Mouse (Mus musculus): ENCODE results near the gene Pabpn1. TPM values are rescaled to one million over a fixed set of nuclear protein-coding genes. Genes with fewer than 3 reads are reported as not detected.

Gene Pabpn1
- polyA plus RNA-seq, 1 experiment from 2014 or later = 194 TPM

DNA sequence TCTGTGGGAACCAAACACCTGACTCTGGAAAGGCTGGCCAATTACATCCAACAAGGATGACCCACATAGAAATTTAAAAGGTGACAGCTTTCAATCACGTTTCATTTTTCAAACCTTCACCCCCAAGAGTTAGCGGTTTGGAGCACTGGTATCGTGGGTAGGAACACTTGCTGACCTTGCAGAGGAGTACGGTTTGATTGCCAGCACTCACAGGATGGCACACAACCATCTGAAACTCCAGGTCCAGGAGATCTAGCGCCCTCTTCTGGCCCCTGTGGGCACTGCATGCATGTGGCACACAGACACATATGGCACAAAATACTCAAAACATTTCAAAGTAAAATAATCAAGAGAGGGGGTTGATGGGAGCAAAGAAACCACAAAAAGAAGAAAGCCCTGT, 25.4 kb upstream of the Pabpn1 start:
- in situ Hi-C loops (cut with MboI; ENCODE audit: low pct_unique_long_range_greater_than_20kb) = no loop called here
- TF ChIP-seq CTCF (IDR thresholded peaks at IDR 0.05) = peak; percentile 62
- POLR2A ChIA-PET = no interaction called here
- ATAC-seq (no peak), DNase-seq (ENCODE audit: low read depth, low spot score) (no peak)
- CTCF ChIA-PET = interaction anchor here (1.1 to 1.3 kb wide), 2 partner anchors 13 to 148 kb away, joined by 3 read pairs; partner anchors contain the start of gene Ngdn
- no peaks in the 10 kb centered on the region for H3K27me3 ChIP-seq

DNA sequence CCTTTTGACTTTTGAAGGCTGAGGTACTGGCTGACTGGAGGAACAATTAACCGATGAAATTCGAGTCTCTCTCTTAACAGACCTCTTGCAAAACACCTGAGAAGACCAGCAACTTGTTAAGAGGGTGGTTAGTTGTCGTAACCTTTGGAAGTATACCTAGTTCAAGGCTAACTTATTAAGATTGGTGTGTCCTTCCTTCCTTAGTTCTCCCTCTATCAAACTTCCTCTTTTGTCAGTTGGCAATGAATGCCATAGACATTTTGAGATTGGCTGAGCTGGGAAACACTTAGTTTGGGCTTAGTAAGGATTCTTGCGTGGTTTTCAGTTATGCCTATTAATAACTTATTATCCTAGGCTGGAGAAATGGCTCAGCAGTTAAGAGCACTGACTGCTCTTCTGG, 24.3 kb upstream of the Pabpn1 start:
- no peak for TF ChIP-seq CTCF (IDR thresholded peaks at IDR 0.05)
- POLR2A ChIA-PET = no interaction called here
- in situ Hi-C loops (cut with MboI; ENCODE audit: low pct_unique_long_range_greater_than_20kb) = no loop called here
- DNase-seq (ENCODE audit: low read depth, low spot score) = no peak
- CTCF ChIA-PET = no interaction called here
- H3K27me3 ChIP-seq = no peaks in the 10 kb centered on the region
- no peak for ATAC-seq

DNA sequence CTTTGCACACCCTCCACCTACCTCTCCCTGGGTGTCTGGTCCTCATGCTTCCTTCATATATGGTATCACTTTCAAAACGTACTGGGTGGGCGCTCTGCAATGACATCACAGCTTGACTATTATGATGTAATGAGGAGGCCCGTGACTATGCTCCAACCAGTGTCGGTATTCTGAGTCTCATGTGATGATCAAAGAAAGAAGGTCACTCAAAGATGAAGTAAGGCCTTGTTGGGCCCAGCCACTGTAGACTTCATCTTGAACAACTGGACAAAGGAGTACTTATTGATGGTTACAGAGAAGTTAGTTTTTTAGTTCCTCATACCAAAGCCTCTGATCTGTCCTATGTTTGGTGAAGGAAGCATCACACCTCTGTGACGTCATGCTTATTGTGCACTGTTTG, 21.4 kb upstream of the Pabpn1 start, which contains the start of gene Homez:
TSS of gene Homez (minus strand) at position 101 of the 400 bp plus-strand sequence.
- no peak for TF ChIP-seq CTCF (IDR thresholded peaks at IDR 0.05)
- H3K27me3 ChIP-seq = no peaks in the 10 kb centered on the region
- ChIA-PET POLR2A (no interaction called here), CTCF (no interaction called here)
- in situ Hi-C loops (cut with MboI; ENCODE audit: low pct_unique_long_range_greater_than_20kb) = no loop called here
- ATAC-seq = no peak
- no peak for DNase-seq (ENCODE audit: low read depth, low spot score)

DNA sequence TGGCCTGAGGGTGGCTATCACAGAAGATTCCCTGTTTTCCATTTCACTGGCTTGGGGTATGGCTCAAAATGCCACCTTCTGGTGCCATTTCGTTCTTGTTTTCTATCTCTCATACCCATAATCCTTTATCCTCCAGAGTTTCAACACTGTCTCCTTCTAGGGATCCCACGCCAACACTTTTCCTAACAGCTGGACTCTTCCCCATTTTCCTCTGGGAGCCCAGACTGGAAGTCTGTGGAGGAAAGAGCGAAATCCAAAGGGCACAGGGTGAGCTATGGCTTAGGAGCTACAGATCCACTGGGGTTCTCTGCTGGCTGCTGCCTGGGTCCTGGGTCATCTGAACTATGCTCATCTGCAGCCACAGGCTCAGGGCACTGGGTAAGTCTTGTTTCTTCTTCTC, 18.1 kb upstream of the Pabpn1 start:
- in situ Hi-C loops (cut with MboI; ENCODE audit: low pct_unique_long_range_greater_than_20kb) = no loop called here
- no peaks in the 10 kb centered on the region for H3K27me3 ChIP-seq
- DNase-seq (ENCODE audit: low read depth, low spot score) = no peak
- no peak for ATAC-seq
- CTCF ChIA-PET = no interaction called here
- TF ChIP-seq CTCF (IDR thresholded peaks at IDR 0.05) = no peak
- POLR2A ChIA-PET = interaction anchor here (1.4 kb wide), 1 partner anchor 11 kb away, joined by 3 read pairs; no protein-coding TSS in a partner anchor

DNA sequence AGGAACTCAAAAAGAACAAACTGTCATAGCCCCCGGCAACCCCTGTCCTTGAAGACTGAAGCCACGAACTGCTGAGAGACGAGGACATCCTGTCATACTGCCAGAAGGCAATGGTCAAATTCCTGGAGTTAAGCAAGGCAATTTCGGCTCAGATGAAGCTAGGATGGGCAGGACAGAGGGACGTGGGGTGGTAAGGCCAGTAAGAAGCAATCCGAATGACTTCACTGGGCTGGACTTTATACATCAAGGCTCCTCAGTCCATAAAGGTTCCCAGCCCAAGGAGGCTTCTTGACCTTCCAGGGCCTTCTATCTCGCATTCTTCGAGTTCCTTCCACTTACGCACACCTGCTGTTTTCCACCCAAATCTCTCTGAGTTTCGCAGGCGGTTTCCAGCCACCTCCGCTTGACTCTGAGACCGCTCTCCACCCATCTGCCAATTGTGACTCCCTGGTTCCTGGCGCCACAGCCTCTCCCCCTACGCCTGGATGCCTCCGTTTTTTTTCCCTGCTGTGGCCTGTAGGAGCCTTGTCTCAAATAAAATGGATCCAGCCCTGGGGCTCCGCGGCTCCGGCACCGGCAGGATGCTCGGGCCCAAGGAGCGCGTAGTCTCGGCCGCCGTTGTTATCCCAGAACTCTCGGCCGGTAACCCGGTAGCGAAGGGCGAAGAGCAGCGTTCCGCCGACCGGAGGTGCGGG, 16.3 kb upstream of the Pabpn1 start:
- no peak for DNase-seq (ENCODE audit: low read depth, low spot score)
- no peaks in the 10 kb centered on the region for H3K27me3 ChIP-seq
- no peak for TF ChIP-seq CTCF (IDR thresholded peaks at IDR 0.05)
- CTCF ChIA-PET = no interaction called here
- in situ Hi-C loops (cut with MboI; ENCODE audit: low pct_unique_long_range_greater_than_20kb) = loop anchor here (25.0 kb wide), 1 partner anchor 711 kb away; the partner anchor contains the start of genes Emc9, Fitm1, Psme1 and Psme2
- POLR2A ChIA-PET = interaction anchor here (0.8 to 1.3 kb wide), 3 partner anchors 13 to 130 kb away, joined by 3 to 5 read pairs (median 4); no protein-coding TSS in a partner anchor
- peak; percentile 37 for ATAC-seq

DNA sequence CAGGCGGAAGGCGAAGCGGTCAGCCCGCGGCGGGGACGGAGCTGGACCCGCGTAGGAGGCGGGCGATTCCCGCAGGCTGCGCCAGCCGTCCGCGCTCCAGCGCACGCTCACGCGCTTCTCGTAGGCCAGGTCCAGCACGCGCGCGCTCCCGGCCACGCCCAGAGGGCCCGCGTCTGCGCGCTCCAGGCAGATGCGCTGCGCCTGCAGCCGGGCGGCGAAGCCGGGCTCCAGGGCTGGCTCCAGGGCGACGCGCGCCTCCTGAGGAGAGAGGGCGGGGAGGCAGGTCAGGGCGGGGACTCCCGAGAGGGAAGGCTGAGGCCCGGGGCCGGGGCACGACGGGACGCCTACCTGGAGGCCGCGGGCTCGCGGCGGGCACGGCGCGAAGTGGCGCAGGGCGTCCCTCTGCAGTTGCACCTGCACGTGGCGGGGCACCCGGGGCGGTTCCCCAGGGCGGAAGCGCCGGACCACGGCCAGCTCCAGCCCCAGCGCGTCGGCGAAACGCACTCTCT, 15.7 kb upstream of the Pabpn1 start:
- DNase-seq (ENCODE audit: low read depth, low spot score) (no peak), ATAC-seq (peak; percentile 89)
- in situ Hi-C loops (cut with MboI; ENCODE audit: low pct_unique_long_range_greater_than_20kb) = loop anchor here (25.0 kb wide), 1 partner anchor 711 kb away; the partner anchor contains the start of genes Emc9, Fitm1, Psme1 and Psme2
- POLR2A ChIA-PET = interaction anchor here (0.8 to 1.3 kb wide), 3 partner anchors 13 to 129 kb away, joined by 3 to 5 read pairs (median 4); no protein-coding TSS in a partner anchor
- H3K27me3 ChIP-seq = no peaks in the 10 kb centered on the region
- no peak for TF ChIP-seq CTCF (IDR thresholded peaks at IDR 0.05)
- CTCF ChIA-PET = no interaction called here

DNA sequence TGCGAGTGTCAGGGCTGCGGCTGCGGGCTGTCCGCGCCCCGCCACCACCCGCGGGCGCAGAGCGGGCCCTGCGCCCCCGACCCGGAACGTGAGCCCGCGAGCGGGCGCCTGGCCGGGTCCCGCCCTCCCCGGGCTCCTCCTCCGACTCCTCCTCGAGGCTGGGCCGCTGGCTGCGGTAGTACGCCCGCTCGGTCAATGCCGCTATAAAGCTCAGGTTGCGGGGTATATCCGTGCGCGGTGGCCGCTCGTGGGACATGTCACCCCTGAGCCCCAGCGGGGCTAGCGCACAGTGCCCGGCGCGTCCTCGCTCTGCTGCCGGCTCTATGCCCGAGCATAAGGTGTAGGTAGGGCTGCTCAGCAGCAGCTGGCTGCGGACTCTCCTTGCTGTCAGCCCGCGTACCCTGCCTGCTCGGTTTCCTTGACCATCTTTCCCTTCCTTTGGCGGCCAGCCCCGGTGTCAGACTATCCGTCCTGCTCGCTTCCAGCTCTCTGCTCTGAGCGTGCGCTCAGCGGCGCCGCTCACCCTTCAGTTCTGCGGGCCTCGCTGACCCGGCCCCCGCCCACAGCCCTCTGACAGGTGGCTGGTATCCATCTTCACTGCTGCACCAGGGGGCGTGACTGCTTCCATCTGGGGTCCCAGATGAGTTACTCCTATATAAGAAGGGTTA, 15.1 kb upstream of the Pabpn1 start, which contains the start of gene Ppp1r3e:
TSS of gene Ppp1r3e (minus strand) at position 503 of the 668 bp plus-strand sequence.
- POLR2A ChIA-PET = interaction anchor here (0.8 to 1.3 kb wide), 2 partner anchors 14 to 18 kb away, joined by 3 to 4 read pairs; no protein-coding TSS in a partner anchor

DNA sequence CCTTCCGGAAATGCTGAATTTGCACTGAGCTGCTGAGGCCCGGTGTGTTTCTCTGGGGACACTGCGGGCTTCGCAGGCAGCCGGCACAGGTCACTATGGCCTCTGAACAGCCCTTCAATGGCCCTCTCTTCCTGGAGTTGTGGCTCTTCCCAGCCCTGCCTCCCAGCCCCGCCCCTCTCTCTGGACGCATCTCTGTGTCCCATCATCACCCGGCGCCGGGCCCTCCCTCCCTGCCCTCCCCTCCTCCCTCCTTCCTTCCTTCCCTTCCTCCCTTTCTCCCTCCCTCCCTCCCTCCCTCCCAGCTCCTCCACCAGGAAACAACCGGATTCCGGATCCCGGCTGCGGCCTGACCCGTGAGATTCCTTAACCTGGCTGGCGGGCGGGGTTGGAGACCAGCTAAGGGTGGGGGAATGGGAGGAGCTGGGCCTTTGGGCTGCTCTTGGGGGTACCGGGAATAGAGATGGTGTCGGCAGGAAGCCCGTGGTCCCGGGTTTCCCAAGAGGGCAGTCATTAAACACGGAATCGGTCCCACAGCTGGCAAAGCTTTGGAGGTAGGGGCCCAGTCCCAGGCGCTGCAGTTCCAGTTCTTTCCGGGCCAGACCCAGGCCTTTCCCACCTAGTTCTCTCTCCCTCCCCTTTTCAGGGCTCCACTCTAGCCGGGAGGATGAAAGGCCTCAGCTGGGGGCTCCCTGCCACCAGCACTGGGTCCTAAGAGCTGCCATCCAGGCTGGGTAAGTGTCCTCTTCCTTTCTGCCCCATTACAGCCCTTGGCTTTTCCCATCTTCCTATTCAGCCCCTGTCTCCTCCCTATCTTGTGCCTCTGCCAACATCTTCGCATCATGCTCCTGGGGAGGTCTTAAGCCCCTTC, 8.9 kb upstream of the Pabpn1 start, which contains the start of the genes Bcl2l2 and Gm20521:
TSS of gene Bcl2l2 (plus strand) at position 224 of the 868 bp plus-strand sequence.
TSS of gene Gm20521 (plus strand) at position 288 of the 868 bp plus-strand sequence.
- ChIA-PET POLR2A (interaction anchor here (0.7 to 1.0 kb wide), 2 partner anchors 9 to 11 kb away, joined by 3 to 4 read pairs; no protein-coding TSS in a partner anchor), CTCF (interaction anchor here (1.4 to 2.6 kb wide), 2 partner anchors 11 to 132 kb away, joined by 3 to 6 read pairs; partner anchors contain the start of gene Ngdn)
- no peak for TF ChIP-seq CTCF (IDR thresholded peaks at IDR 0.05)
- in situ Hi-C loops (cut with MboI; ENCODE audit: low pct_unique_long_range_greater_than_20kb) = loop anchor here (25.0 kb wide), 1 partner anchor 704 kb away; the partner anchor contains the start of genes Emc9, Fitm1, Psme1 and Psme2
- ATAC-seq = peak; percentile 86
- H3K27me3 ChIP-seq = no peaks in the 10 kb centered on the region
- no peak for DNase-seq (ENCODE audit: low read depth, low spot score)

More for the DNA sequence above, 15.1 kb upstream of the Pabpn1 start, which contains the start of gene Ppp1r3e:
- DNase-seq (ENCODE audit: low read depth, low spot score) = no peak
- CTCF ChIA-PET = no interaction called here
- no peaks in the 10 kb centered on the region for H3K27me3 ChIP-seq
- in situ Hi-C loops (cut with MboI; ENCODE audit: low pct_unique_long_range_greater_than_20kb) = loop anchor here (25.0 kb wide), 1 partner anchor 710 kb away; the partner anchor contains the start of genes Emc9, Fitm1, Psme1 and Psme2
- no peak for TF ChIP-seq CTCF (IDR thresholded peaks at IDR 0.05)
- ATAC-seq = peak; percentile 83

DNA sequence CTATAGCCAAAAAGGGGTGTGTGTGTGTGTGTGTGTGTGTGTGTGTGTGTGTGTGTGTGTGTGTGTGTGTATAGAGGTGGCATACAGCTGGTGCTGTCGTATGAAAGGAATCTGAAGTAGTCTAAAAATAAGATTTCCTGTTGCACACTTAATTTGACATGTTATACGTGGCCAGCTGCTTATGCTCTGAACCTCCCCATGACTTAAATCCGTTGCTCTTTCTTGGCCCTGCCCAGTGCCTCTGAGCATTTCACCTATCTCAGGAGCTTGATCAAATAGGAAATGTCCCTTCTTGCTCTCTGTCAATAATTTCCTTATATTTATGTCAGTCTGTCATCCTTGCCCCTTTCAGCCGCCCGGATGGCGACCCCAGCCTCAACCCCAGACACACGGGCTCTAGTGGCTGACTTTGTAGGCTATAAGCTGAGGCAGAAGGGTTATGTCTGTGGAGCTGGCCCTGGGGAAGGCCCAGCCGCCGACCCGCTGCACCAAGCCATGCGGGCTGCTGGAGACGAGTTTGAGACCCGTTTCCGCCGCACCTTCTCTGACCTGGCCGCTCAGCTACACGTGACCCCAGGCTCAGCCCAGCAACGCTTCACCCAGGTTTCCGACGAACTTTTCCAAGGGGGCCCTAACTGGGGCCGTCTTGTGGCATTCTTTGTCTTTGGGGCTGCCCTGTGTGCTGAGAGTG, 8.1 kb upstream of the Pabpn1 start:
- CTCF ChIA-PET = interaction anchor here (1.4 to 2.6 kb wide), 2 partner anchors 12 to 131 kb away, joined by 3 to 6 read pairs; partner anchors contain the start of gene Ngdn
- in situ Hi-C loops (cut with MboI; ENCODE audit: low pct_unique_long_range_greater_than_20kb) = loop anchor here (25.0 kb wide), 1 partner anchor 703 kb away; the partner anchor contains the start of genes Emc9, Fitm1, Psme1 and Psme2
- POLR2A ChIA-PET = interaction anchor here (0.7 kb wide), 1 partner anchor 9 kb away, joined by 3 read pairs; no protein-coding TSS in a partner anchor
- no peaks in the 10 kb centered on the region for H3K27me3 ChIP-seq
- DNase-seq (ENCODE audit: low read depth, low spot score) = no peak
- ATAC-seq = no peak
- no peak for TF ChIP-seq CTCF (IDR thresholded peaks at IDR 0.05)
